Mouse (Mus musculus) kidney, postnatal 0 days (tissue): Measurements from ENCODE around the gene Btbd35f29. TPM values are rescaled to one million over a fixed set of nuclear protein-coding genes. Genes with fewer than 3 reads are reported as not detected.
"Not testable (repeated sequence)": the region's sequence is repeated elsewhere in the genome, so short reads cannot be mapped to it uniquely, and the experiment has no call there.

ENCODE experiments used
- ATAC-seq: fragments of 200-750 bp; cut with Nextera tagmentation; replicated peaks from 2 replicates; pipeline ENCODE4 v1.8.0; 2017; ENCODE audit warnings: low read depth, moderate number of reproducible peaks, moderate TSS enrichment, moderate library complexity; ENCODE audit not compliant: low FRiP score
- DNase-seq: peaks from one replicate; pipeline ENCODE4 v3.0.0-alpha.2; 2016; ENCODE audit warnings: low spot score
- H3K27ac ChIP-seq: fragments of 300-500 bp; sonication (generic); 2 replicates; pipeline ENCODE4 v1.5.1; 2014; ENCODE audit warnings: mild to moderate bottlenecking
- H3K27me3 ChIP-seq: fragments of 300-500 bp; sonication (generic); 2 replicates; pipeline ENCODE4 v1.6.1; 2014; ENCODE audit warnings: low read length, mixed read lengths; ENCODE audit not compliant: insufficient read depth
- H3K36me3 ChIP-seq: fragments of 300-500 bp; sonication (generic); 2 replicates; pipeline ENCODE4 v1.6.1; 2014; ENCODE audit warnings: low read length, mixed read lengths; ENCODE audit not compliant: insufficient read depth
- H3K4me1 ChIP-seq: fragments of 300-500 bp; sonication (generic); replicated peaks from 2 replicates; pipeline ENCODE4 v1.6.1; 2014; ENCODE audit warnings: antibody characterized with exemption, low read length, mixed read lengths; ENCODE audit not compliant: insufficient read depth
- H3K4me2 ChIP-seq: fragments of 300-500 bp; sonication (generic); 2 replicates; pipeline ENCODE4 v1.6.1; 2014; ENCODE audit warnings: mild to moderate bottlenecking, low read length, moderate library complexity, mixed read lengths
- H3K4me3 ChIP-seq: fragments of 300-500 bp; sonication (generic); replicated peaks from 2 replicates; pipeline ENCODE4 v1.5.1; 2014; ENCODE audit warnings: low read depth, low read length
- H3K9ac ChIP-seq: fragments of 300-500 bp; sonication (generic); 2 replicates; pipeline ENCODE4 v1.6.1; 2014; ENCODE audit warnings: low read depth, low read length
- H3K9me3 ChIP-seq: fragments of 300-500 bp; sonication (generic); replicated peaks from 2 replicates; pipeline ENCODE4 v1.6.1; 2016; ENCODE audit warnings: low read length, inconsistent platforms, mixed read lengths
- WGBS: fragments of 180-500 bp; shearing (Covaris S2); extraction: QIAGEN DNeasy Blood & Tissue Kit; methylation state at CpG from one replicate; pipeline ENCODE4 v1.1.7; 2014; 5-methylcytosine and 5-hydroxymethylcytosine counted together
- polyA plus RNA-seq: library from polyadenylated mRNA; unstranded; fragments of >200 nt; fragmentation: Nextera tagmentation; extraction: Ambion mirVana; gene quantifications from 2 replicates; pipeline ENCODE4 v1.2.1, GENCODE M21; 2015

The Btbd35f29 gene
- polyA plus RNA-seq, result not detected in 2 replicates

- not testable (repeated sequence) for ATAC-seq, H3K27ac ChIP-seq, H3K27me3 ChIP-seq, H3K9me3 ChIP-seq, H3K36me3 ChIP-seq, H3K4me3 ChIP-seq, DNase-seq, H3K4me1 ChIP-seq, H3K9ac ChIP-seq, H3K4me2 ChIP-seq
- WGBS, result no CpG with 5 or more reads among the region's 4 CpGs
Measured at GRCm38 (mm10) chrX:31117374-31117773, at the start of gene Btbd35f29. Gene Btbd35f29 (plus strand): TSS chrX:31117674.

- not testable (repeated sequence) for H3K27me3 ChIP-seq, H3K4me2 ChIP-seq, H3K4me1 ChIP-seq, H3K27ac ChIP-seq, H3K36me3 ChIP-seq, H3K9ac ChIP-seq, H3K4me3 ChIP-seq, DNase-seq, H3K9me3 ChIP-seq, ATAC-seq
- WGBS, result 70% methylated on average over 2 of the region's 2 CpGs
Measured at GRCm38 (mm10) chrX:31141416-31141815, 23.9 kb downstream of the Btbd35f29 start.

GRCm38 (mm10) chrX:31145144-31145543 lies 27.7 kb downstream of the Btbd35f29 start:
- H3K4me2 ChIP-seq, H3K27me3 ChIP-seq, ATAC-seq, H3K36me3 ChIP-seq, H3K4me1 ChIP-seq, H3K9me3 ChIP-seq, H3K27ac ChIP-seq, H3K4me3 ChIP-seq, DNase-seq, H3K9ac ChIP-seq: not testable (repeated sequence)

- not testable (repeated sequence) for H3K4me3 ChIP-seq, H3K36me3 ChIP-seq, ATAC-seq, H3K9ac ChIP-seq, DNase-seq, H3K27me3 ChIP-seq, H3K9me3 ChIP-seq, H3K27ac ChIP-seq, H3K4me1 ChIP-seq, H3K4me2 ChIP-seq
- 84% methylated on average over 1 of the region's 1 CpGs for WGBS
Measured at GRCm38 (mm10) chrX:31145835-31146234, 28.4 kb downstream of the Btbd35f29 start.

GRCm38 (mm10) chrX:31158534-31159085 lies 41.1 kb downstream of the Btbd35f29 start:
- not testable (repeated sequence) for H3K4me2 ChIP-seq, H3K36me3 ChIP-seq, ATAC-seq, H3K9me3 ChIP-seq, DNase-seq, H3K4me1 ChIP-seq, H3K27ac ChIP-seq, H3K27me3 ChIP-seq, H3K4me3 ChIP-seq, H3K9ac ChIP-seq
- 84% methylated on average over 2 of the region's 2 CpGs for WGBS

- H3K27ac ChIP-seq, DNase-seq, H3K4me1 ChIP-seq, ATAC-seq, H3K9ac ChIP-seq, H3K9me3 ChIP-seq, H3K4me2 ChIP-seq, H3K4me3 ChIP-seq, H3K27me3 ChIP-seq, H3K36me3 ChIP-seq: not testable (repeated sequence)
- WGBS, result 57% methylated on average over 2 of the region's 2 CpGs
Measured at GRCm38 (mm10) chrX:31159450-31160322, 42.2 kb downstream of the Btbd35f29 start.

- not testable (repeated sequence) for H3K36me3 ChIP-seq, H3K4me3 ChIP-seq, H3K27me3 ChIP-seq, H3K9ac ChIP-seq, H3K4me1 ChIP-seq, H3K4me2 ChIP-seq, H3K27ac ChIP-seq, DNase-seq, ATAC-seq, H3K9me3 ChIP-seq
- WGBS, result 81% methylated on average over 4 of the region's 4 CpGs
Measured at GRCm38 (mm10) chrX:31160554-31160953, 43.1 kb downstream of the Btbd35f29 start.

- not testable (repeated sequence) for H3K9me3 ChIP-seq, ATAC-seq, H3K27ac ChIP-seq, H3K27me3 ChIP-seq, H3K36me3 ChIP-seq, H3K4me3 ChIP-seq, H3K9ac ChIP-seq, DNase-seq, H3K4me1 ChIP-seq, H3K4me2 ChIP-seq
- 77% methylated on average over 3 of the region's 3 CpGs for WGBS
Measured at GRCm38 (mm10) chrX:31162638-31163037, 45.2 kb downstream of the Btbd35f29 start.

- H3K4me3 ChIP-seq, H3K9ac ChIP-seq, DNase-seq, H3K27me3 ChIP-seq, H3K4me2 ChIP-seq, H3K36me3 ChIP-seq, ATAC-seq, H3K4me1 ChIP-seq, H3K9me3 ChIP-seq, H3K27ac ChIP-seq: not testable (repeated sequence)
- WGBS, result 90% methylated on average over 2 of the region's 3 CpGs
Measured at GRCm38 (mm10) chrX:31165193-31165592, 47.7 kb downstream of the Btbd35f29 start.
